Mouse (Mus musculus): ENCODE measurements around the gene Psmd1. TPM values are rescaled to one million over a fixed set of nuclear protein-coding genes. Genes with fewer than 3 reads are reported as not detected.

Psmd1 gene
- total and polyA plus RNA-seq, 3 experiments, result 57.9 to 155 (median 116) TPM

- no peak for TF ChIP-seq CHD2 (IDR thresholded peaks at IDR 0.05; ENCODE audit: low read length)
- no peak for TF ChIP-seq ZNF384 (IDR thresholded peaks at IDR 0.05; ENCODE audit: low read depth, low read length)
- no peak for TF ChIP-seq CHD1 (IDR thresholded peaks at IDR 0.05; ENCODE audit: low read depth, low read length)
- TF ChIP-seq USF1 (IDR thresholded peaks at IDR 0.05; ENCODE audit: low read depth, low read length), result no peak
- TF ChIP-seq UBTF (IDR thresholded peaks at IDR 0.05; ENCODE audit: borderline replicate concordance, insufficient read depth, low read depth, low read length), result no peak
- TF ChIP-seq RCOR1 (IDR thresholded peaks at IDR 0.05; ENCODE audit: low read depth, low read length), result no peak
- no peak for TF ChIP-seq EP300 (IDR thresholded peaks at IDR 0.05; ENCODE audit: low read depth in 1 of 2, low read length in 2 of 2)
- TF ChIP-seq MAX (IDR thresholded peaks at IDR 0.05; ENCODE audit: low read length), result no peak
- no peak for TF ChIP-seq USF2 (IDR thresholded peaks at IDR 0.05; ENCODE audit: borderline replicate concordance in 1 of 2, insufficient read depth in 1 of 2, low read depth in 1 of 2, low read length in 2 of 2)
- no peak for TF ChIP-seq RAD21 (IDR thresholded peaks at IDR 0.05; ENCODE audit: low read depth, low read length)
- TF ChIP-seq ZC3H11A (IDR thresholded peaks at IDR 0.05; ENCODE audit: low read depth, low read length), result no peak
- TF ChIP-seq ETS1 (IDR thresholded peaks at IDR 0.05; ENCODE audit: low read depth, low read length), result no peak
- TF ChIP-seq POLR2AphosphoS2 (IDR thresholded peaks at IDR 0.05; ENCODE audit: low read length), result no peak
- no peak for TF ChIP-seq TCF12 (IDR thresholded peaks at IDR 0.05; ENCODE audit: low read depth, low read length)
- no peak for TF ChIP-seq CTCF (IDR thresholded peaks at IDR 0.05 in 2 of 3, conservative IDR thresholded peaks at IDR 0.05 in 1 of 3; ENCODE audit: control insufficient read depth in 1 of 3, insufficient read depth in 1 of 3, low read depth in 2 of 3, low read length in 3 of 3, poor library complexity in 1 of 3, severe bottlenecking in 1 of 3)
- TF ChIP-seq TBP (IDR thresholded peaks at IDR 0.05; ENCODE audit: low read depth, low read length), result no peak
- TF ChIP-seq MYB (IDR thresholded peaks at IDR 0.05; ENCODE audit: low read depth, low read length), result no peak
- Histone ChIP-seq H3K4me3 (ENCODE audit: control insufficient read depth in 1 of 2, insufficient read depth in 1 of 2, low read depth in 2 of 2, low read length in 2 of 2) (no peak overlapping the region), H3K4me1 (ENCODE audit: control insufficient read depth in 1 of 2, insufficient read depth in 2 of 2, low read length in 2 of 2) (peaks cover 0 to 2% of the 10 kb centered on the region in 2 experiments; a peak in 1 of 4 replicates), H3K9ac (ENCODE audit: control insufficient read depth, low read depth, low read length, poor library complexity, severe bottlenecking) (no peak overlapping the region), H3K36me3 (ENCODE audit: control insufficient read depth in 1 of 2, insufficient read depth in 2 of 2, low read length in 2 of 2) (no peaks in the 10 kb centered on the region), H3K9me3 (replicated peaks; ENCODE audit: insufficient read depth, low read length) (no peaks in the 10 kb centered on the region), H3K27me3 (ENCODE audit: control insufficient read depth in 1 of 2, insufficient read depth in 2 of 2, low read length in 2 of 2) (peaks cover 0 to 6% of the 10 kb centered on the region in 2 experiments; a peak in 3 of 4 replicates), H3K79me2 (ENCODE audit: control insufficient read depth, insufficient read depth, low read length, poor library complexity) (no peaks in the 10 kb centered on the region), H3K27ac (ENCODE audit: control insufficient read depth, low read depth, low read length) (no peak overlapping the region)
- DNase-seq (ENCODE audit: low read depth, low spot score), result no peak
Measured at GRCm38 (mm10) chr1:86045056-86045455, 19.1 kb upstream of the Psmd1 start.

- Histone ChIP-seq H3K9ac (ENCODE audit: control insufficient read depth, low read depth, low read length, poor library complexity, severe bottlenecking) (no peak within 1 kb of the TSS), H3K79me2 (ENCODE audit: control insufficient read depth, insufficient read depth, low read length, poor library complexity) (no peaks in the 10 kb centered on the region), H3K27ac (ENCODE audit: control insufficient read depth, low read depth, low read length) (no peak within 1 kb of the TSS), H3K4me3 (ENCODE audit: control insufficient read depth in 1 of 2, insufficient read depth in 1 of 2, low read depth in 2 of 2, low read length in 2 of 2) (no peak within 1 kb of the TSS), H3K4me1 (ENCODE audit: control insufficient read depth in 1 of 2, insufficient read depth in 2 of 2, low read length in 2 of 2) (peaks cover 0 to 2% of the 10 kb centered on the region in 2 experiments; a peak in 1 of 4 replicates), H3K27me3 (ENCODE audit: control insufficient read depth in 1 of 2, insufficient read depth in 2 of 2, low read length in 2 of 2) (peaks cover 0 to 9% of the 10 kb centered on the region in 2 experiments; a peak in 3 of 4 replicates), H3K36me3 (ENCODE audit: control insufficient read depth in 1 of 2, insufficient read depth in 2 of 2, low read length in 2 of 2) (no peaks in the 10 kb centered on the region), H3K9me3 (replicated peaks; ENCODE audit: insufficient read depth, low read length) (no peaks in the 10 kb centered on the region)
- no peak for DNase-seq (ENCODE audit: low read depth, low spot score)
- TF ChIP-seq RAD21 (IDR thresholded peaks at IDR 0.05; ENCODE audit: low read depth, low read length), result no peak
- TF ChIP-seq JUND (IDR thresholded peaks at IDR 0.05; ENCODE audit: low read depth, low read length), result no peak
- no peak for TF ChIP-seq USF1 (IDR thresholded peaks at IDR 0.05; ENCODE audit: low read depth, low read length)
Measured at GRCm38 (mm10) chr1:86045848-86046805, 18.1 kb upstream of the Psmd1 start, which contains the start of gene 2810459M11Rik. TSS of gene 2810459M11Rik (plus strand) at chr1:86045863.
